Mouse (Mus musculus) cortical plate, adult 2 months (tissue): ENCODE data around the gene Fam20a.

Experiments used
- CTCF ChIP-seq: fragments of 200-500 bp; IDR thresholded peaks from 2 replicates; pipeline ENCODE4 v1.5.1; 2011; ENCODE audit warnings: mild to moderate bottlenecking, control low read depth, low read length; ENCODE audit not compliant: insufficient read depth; ENCODE audit errors: extremely low read depth
- POLR2A ChIP-seq: fragments of 200-500 bp; IDR thresholded peaks from 2 replicates; pipeline ENCODE4 v1.6.1; 2011; ENCODE audit warnings: mild to moderate bottlenecking, low read length, control low read depth; ENCODE audit not compliant: insufficient read depth; ENCODE audit errors: extremely low read depth

- TF ChIP-seq POLR2A = no peak
- no peak for TF ChIP-seq CTCF
Measured at GRCm38 (mm10) chr11:109682221-109682620, 39.9 kb downstream of the Fam20a start.
